Mouse (Mus musculus) heart, embryonic 12.5 days (tissue): ENCODE data around the gene C3. TPM values are rescaled to one million over a fixed set of nuclear protein-coding genes. Genes with fewer than 3 reads are reported as not detected.

Experiments
- ATAC-seq: fragments of 200-750 bp; cut with Nextera tagmentation; 2 replicates; pipeline ENCODE4 v1.8.0; 2017; ENCODE audit warnings: moderate TSS enrichment, moderate library complexity; ENCODE audit not compliant: insufficient number of reproducible peaks, low FRiP score
- H3K27ac ChIP-seq: fragments of 300-500 bp; sonication (generic); 2 replicates; pipeline ENCODE4 v1.5.1; 2016; ENCODE audit warnings: mild to moderate bottlenecking, moderate library complexity; ENCODE audit not compliant: poor library complexity, severe bottlenecking
- H3K27me3 ChIP-seq: fragments of 300-500 bp; sonication (generic); replicated peaks from 2 replicates; pipeline ENCODE4 v1.6.1; 2016; ENCODE audit warnings: mild to moderate bottlenecking, moderate library complexity
- H3K36me3 ChIP-seq: fragments of 300-500 bp; sonication (generic); 2 replicates; pipeline ENCODE4 v1.6.1; 2016; ENCODE audit warnings: mild to moderate bottlenecking, moderate library complexity
- H3K4me1 ChIP-seq: fragments of 300-500 bp; sonication (generic); replicated peaks from 2 replicates; pipeline ENCODE4 v1.6.1; 2016; ENCODE audit warnings: mild to moderate bottlenecking
- H3K4me2 ChIP-seq: fragments of 300-500 bp; sonication (generic); 2 replicates; pipeline ENCODE4 v1.6.1; 2016; ENCODE audit warnings: mild to moderate bottlenecking, moderate library complexity
- H3K4me3 ChIP-seq: fragments of 300-500 bp; sonication (generic); 2 replicates; pipeline ENCODE4 v1.5.1; 2016; ENCODE audit warnings: mild to moderate bottlenecking
- H3K9ac ChIP-seq: fragments of 300-500 bp; sonication (generic); 2 replicates; pipeline ENCODE4 v1.6.1; 2016; ENCODE audit warnings: mild to moderate bottlenecking, moderate library complexity
- H3K9me3 ChIP-seq: fragments of 300-500 bp; sonication (generic); replicated peaks from 2 replicates; pipeline ENCODE4 v1.6.1; 2016; ENCODE audit warnings: mild to moderate bottlenecking, moderate library complexity
- WGBS: fragments of 180-500 bp; shearing (Covaris S2); methylation state at CpG from one replicate; pipeline ENCODE4 v1.1.7; 2016; 5-methylcytosine and 5-hydroxymethylcytosine counted together
- polyA plus RNA-seq: library from polyadenylated mRNA; unstranded; fragments of >200 nt; fragmentation: Nextera tagmentation; extraction: Ambion mirVana; gene quantifications from 2 replicates; pipeline ENCODE4 v1.2.1, GENCODE M21; 2016

C3 gene
- polyA plus RNA-seq, 1 experiment from 2014 or later, result 2.6 TPM

DNA sequence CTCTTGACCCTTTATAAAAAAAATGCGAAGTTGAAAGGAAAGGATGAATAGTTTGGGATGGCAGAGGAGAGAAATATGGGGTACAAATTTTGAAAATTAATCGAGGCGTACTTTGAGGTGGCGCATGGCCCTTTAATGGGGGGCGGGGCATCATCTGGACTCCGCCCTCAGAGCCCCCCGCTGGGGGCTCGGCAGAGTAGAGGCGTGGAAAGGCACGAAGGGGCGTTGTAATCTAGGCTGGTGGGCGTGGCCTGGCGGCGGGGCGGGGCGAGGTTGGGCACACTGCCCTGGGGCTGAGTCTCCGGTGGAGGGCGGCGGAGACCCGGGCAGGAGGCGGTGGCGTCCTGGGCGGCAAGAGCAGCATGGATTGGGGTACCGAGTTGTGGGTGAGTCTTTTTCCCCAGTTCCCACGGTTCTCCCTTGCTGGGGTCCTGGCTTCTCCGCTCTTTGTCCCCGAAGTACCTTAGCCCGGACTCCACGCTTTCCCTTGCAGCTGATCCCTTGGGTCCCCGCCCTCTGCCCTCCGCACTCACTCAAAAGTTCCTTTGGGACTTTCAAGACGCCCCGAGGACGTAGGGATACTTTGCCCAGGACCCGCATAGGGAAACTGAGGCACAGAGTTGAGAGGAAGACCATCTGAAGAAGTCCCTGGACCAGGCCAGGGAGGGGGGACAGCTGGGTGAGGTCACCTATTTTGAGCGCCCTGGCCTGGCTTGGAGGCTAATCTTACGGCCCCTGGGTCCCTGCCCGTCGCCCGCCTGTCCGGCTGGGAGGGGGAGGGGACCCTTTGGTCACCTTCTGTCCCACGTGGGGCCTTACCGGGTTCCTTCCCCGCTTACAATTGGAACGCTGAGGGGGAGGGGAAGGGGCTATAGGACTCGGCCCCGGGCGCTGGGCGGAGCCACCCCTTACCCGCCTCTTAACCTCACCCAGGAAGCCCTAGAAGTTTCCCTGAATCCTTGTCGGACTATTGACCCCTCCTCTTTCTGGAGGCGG lies 21.5 kb upstream of the C3 start, which contains the start of gene Trip10:
Gene Trip10 (plus strand): TSS at position 270 of the 996 bp plus-strand sequence.
- under 1% methylated on average over 50 of the region's 52 CpGs for WGBS
- H3K27ac ChIP-seq, result peak within 1 kb of the TSS; percentile 87
- H3K4me2 ChIP-seq, result peak within 1 kb of the TSS; percentile 87
- ATAC-seq, result peak; percentile 78
- H3K4me3 ChIP-seq, result peak within 1 kb of the TSS; percentile 66
- H3K9me3 ChIP-seq, result no peaks in the 10 kb centered on the region
- H3K4me1 ChIP-seq, result peaks cover 17% of the 10 kb centered on the region
- peak within 1 kb of the TSS; percentile 80 for H3K9ac ChIP-seq
- H3K36me3 ChIP-seq, result peaks cover 24% of the 10 kb centered on the region
- no peaks in the 10 kb centered on the region for H3K27me3 ChIP-seq

DNA sequence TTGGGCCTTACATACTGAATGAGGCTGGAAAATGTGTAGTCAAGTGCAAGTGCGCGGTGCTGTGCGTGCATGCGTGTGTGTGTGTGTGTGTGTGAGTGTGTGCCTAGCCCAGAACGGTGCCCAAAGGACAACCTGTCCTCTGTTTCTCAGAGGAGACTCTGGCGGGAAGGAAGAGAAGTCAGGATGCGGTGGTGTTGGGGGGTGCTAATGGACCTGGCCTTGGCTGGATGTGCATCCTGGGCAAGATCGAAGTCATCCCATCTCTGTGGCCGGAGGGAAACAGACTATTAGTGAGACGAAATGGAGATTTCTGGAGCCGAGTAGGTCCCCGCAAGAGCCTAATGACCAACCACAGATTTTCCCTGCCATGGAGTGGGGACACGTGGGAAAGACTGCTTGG lies 20.8 kb upstream of the C3 start:
- H3K4me2 ChIP-seq, result peak overlapping the region; percentile 87
- peak overlapping the region; percentile 87 for H3K27ac ChIP-seq
- H3K4me1 ChIP-seq, result peaks cover 17% of the 10 kb centered on the region
- H3K9me3 ChIP-seq, result no peaks in the 10 kb centered on the region
- no peak for ATAC-seq
- WGBS, result 9% methylated on average over 13 of the region's 13 CpGs
- peak overlapping the region; percentile 66 for H3K4me3 ChIP-seq
- H3K9ac ChIP-seq, result peak overlapping the region; percentile 68
- H3K36me3 ChIP-seq, result peaks cover 24% of the 10 kb centered on the region
- H3K27me3 ChIP-seq, result no peaks in the 10 kb centered on the region

DNA sequence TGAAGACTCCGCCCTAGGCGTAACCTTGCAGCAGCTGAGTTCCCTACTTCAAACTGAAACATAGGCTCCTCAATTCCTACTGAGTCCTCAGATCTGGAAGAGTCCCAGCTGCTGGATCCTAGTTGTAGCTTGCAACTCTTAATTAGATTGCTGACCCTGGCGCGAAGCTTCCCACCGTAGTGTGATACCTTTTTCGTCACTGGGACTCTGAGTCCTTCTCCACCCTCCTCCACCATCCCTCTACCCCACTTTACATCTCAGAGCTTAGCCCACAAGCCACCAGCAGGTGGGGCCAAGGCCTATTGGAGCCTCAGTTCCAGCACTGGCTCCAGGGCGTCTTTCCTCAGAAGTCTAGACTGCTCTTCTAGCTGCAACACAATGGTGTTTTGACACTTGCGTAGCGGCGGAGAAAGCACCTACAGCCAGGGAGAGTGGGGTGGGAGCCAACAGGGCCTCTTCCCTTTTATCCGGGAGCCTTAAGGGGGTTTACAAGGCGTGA lies 20.3 kb upstream of the C3 start, which contains the start of gene Gpr108:
Gene Gpr108 (minus strand): TSS at position 246 of the 499 bp plus-strand sequence.
- Histone ChIP-seq H3K27ac (peak within 1 kb of the TSS; percentile 87), H3K4me2 (peak within 1 kb of the TSS; percentile 87), H3K36me3 (peaks cover 18% of the 10 kb centered on the region), H3K9me3 (no peaks in the 10 kb centered on the region), H3K9ac (peak within 1 kb of the TSS; percentile 68), H3K4me3 (peak within 1 kb of the TSS; percentile 66), H3K27me3 (no peaks in the 10 kb centered on the region), H3K4me1 (peaks cover 17% of the 10 kb centered on the region)
- ATAC-seq, result peak; percentile 73
- WGBS, result 2% methylated on average over 12 of the region's 12 CpGs

DNA sequence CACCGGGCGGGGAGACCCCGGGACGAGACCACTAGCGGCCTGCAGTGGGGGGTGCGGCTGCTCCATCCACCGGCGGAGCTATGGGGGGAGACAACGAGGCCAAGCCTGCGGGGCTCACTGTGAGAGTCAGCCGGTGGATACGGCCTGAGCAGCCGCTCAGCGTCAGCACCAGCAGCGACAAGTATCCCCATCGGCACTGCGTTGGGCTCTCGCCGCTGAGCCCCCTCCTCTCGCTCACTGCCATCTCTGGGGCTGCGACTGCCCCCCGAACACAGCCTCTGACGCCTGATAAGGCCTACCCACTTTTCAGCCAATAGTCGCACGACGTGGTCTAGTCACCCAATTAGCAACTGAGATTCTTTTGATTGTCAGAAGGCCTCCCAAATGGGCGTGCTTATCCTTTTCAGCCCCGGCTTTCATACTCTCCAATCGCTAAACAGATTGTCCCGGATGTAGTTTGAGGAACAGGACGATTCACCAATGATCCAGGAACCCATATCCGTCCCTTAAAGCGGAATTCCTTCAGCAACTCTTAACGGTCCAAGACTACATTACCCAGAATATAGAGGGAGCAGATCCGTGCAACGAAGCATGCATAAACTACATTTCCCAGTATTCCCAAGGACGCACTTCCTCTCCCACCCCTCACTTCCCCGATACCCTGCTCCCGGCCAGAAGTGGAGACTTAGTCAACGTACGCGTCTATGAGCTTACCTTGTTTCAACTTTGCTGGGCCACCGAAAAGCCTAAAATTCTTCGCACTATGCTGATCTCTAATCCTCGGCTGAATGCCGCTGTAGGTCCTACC lies 19.7 kb upstream of the C3 start:
- Histone ChIP-seq H3K9ac (peak overlapping the region; percentile 68), H3K36me3 (peaks cover 21% of the 10 kb centered on the region), H3K4me1 (peaks cover 17% of the 10 kb centered on the region), H3K27ac (peak overlapping the region; percentile 87), H3K4me3 (peak overlapping the region; percentile 66), H3K4me2 (peak overlapping the region; percentile 87), H3K9me3 (no peaks in the 10 kb centered on the region), H3K27me3 (no peaks in the 10 kb centered on the region)
- ATAC-seq, result peak; percentile 90
- WGBS, result under 1% methylated on average over 46 of the region's 46 CpGs

DNA sequence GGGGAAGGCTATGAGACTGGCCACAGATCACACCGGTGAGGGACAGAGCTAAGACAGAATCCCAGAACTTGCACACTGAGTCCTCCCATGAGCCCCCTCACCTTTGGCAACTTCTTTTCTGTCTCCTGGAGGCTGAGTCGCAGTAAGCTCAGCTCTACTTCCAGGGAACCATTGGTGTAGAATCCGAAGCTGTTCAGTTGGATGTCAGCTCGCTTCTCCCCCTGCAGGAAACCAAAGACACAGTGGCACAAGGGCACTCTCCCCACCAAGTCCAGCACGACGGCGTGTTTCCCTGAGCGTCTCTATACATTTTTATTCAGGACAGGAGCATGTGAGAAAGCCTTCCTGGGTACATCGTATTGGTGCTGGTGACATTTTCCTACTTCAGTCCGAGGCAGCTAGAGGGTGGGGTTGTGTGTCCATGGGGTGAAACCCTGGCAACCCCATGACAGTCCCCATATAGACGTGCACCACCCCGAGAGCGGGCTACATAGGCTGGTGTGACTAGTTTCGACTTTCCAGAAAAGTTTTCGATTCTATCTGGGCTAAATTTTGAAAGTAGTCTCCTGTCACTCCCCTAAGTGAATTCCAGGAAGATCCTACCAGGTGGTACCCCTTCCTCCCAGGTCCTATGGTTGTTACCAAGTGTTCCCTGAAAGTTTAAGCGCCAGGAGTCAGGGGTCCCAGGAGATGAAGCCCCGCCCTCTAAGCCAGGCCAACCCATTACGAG lies 18.9 kb upstream of the C3 start:
- WGBS, result 4% methylated on average over 18 of the region's 18 CpGs
- no peak for ATAC-seq

DNA sequence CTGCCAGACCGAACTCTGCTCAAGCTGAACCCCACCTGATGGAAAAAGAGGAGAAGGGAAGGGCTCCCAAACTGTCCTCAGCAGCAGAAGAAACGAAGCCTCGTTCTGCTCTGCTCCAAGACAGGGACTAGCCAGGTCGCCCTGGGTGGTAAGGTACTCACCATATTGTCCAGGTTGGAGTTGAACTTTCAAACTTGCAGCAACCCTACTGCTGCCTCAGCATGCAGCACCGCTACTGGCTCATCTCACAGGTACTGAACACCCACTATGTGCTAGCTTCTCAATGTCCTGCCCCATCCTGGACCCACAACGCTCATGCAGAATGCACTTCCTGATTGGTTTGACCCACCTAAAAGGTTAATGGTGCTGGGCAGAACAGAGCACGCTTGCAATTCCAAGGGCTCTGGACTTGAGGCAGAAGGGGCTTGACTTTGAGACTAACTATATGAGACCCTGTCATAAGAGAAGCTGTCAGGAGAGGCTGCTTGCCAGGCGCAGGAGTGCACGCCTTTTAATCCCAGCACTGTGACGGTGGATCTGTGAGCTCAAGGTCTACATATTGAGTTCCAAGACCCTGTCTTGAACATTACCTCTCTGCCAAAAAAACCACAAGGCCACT lies 17.5 kb upstream of the C3 start:
- no peak overlapping the region for H3K4me2 ChIP-seq
- ATAC-seq, result no peak
- H3K4me1 ChIP-seq, result peaks cover 11% of the 10 kb centered on the region
- no peaks in the 10 kb centered on the region for H3K27me3 ChIP-seq
- H3K4me3 ChIP-seq, result no peak overlapping the region
- 89% methylated on average over 10 of the region's 10 CpGs for WGBS
- no peak overlapping the region for H3K27ac ChIP-seq
- peaks cover 3% of the 10 kb centered on the region; the same call in 1 of the 2 replicates for H3K9me3 ChIP-seq
- H3K9ac ChIP-seq, result no peak overlapping the region
- H3K36me3 ChIP-seq, result peaks cover 34% of the 10 kb centered on the region

More for the DNA sequence above, 18.9 kb upstream of the C3 start:
- Histone ChIP-seq H3K4me1 (peaks cover 17% of the 10 kb centered on the region), H3K27ac (peak overlapping the region; percentile 77), H3K4me2 (peak overlapping the region; percentile 83), H3K4me3 (peak overlapping the region; percentile 66), H3K9me3 (no peaks in the 10 kb centered on the region), H3K9ac (peak overlapping the region; percentile 68), H3K36me3 (peaks cover 29% of the 10 kb centered on the region), H3K27me3 (no peaks in the 10 kb centered on the region)

DNA sequence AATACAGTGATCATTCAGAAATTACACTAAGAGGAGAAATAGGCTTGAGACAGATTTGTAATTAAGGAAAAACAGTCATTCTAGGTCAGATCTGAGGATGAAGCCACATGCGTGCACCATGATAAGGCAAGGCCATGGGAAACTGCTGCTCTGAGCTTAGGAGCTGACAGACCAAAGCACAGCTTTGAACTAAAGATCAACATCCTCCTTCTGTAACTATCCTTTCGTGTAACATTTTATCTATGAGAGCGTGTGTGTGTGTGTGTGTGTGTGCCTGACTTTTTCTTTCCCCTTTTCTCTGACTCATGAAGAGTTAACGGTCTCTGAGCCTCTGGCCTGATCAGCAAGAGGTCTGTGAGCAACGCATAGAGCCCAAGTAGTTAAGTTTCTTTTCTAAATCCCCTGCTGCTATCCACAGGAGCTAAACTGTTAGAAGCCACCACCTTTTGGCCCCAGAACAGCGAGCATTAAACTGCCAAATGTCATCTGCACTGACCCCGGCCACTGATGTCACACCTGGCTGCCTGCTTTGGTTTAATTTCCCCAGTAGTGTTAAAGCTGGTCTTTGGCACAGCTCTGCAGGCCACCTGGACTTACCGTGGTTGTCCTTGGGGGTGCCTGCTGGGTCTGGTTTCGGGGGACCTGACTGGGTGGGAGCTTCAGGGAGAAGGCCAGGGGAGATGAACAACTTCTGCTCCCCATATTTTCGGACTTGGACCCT lies 15.9 kb upstream of the C3 start:
- no peak overlapping the region for H3K9ac ChIP-seq
- no peak overlapping the region for H3K4me2 ChIP-seq
- H3K4me3 ChIP-seq, result no peak overlapping the region
- no peaks in the 10 kb centered on the region for H3K27me3 ChIP-seq
- no peak for ATAC-seq
- peaks cover 3% of the 10 kb centered on the region; the same call in 1 of the 2 replicates for H3K9me3 ChIP-seq
- H3K27ac ChIP-seq, result no peak overlapping the region
- WGBS, result 58% methylated on average over 10 of the region's 10 CpGs
- peaks cover 34% of the 10 kb centered on the region for H3K36me3 ChIP-seq
- peaks cover 10% of the 10 kb centered on the region for H3K4me1 ChIP-seq

DNA sequence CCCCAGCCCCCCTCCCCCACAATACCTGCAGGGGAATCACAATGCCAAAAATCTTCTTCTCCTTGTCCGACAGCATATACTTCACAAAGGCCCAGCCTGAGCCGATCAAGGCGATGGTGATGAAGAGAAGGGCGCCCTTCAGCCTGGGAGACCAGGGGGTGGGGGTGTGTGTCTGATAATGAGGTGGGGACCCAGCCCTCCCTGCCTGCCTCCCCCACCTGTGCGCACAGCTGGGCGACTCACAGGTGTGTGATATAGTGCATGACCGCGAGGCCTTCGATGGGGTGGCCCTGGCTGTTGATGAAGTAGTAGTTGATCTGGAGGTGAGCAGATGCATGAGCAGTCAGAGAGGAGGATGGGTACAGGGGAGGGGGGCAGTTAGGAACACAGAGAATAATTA lies 9.2 kb upstream of the C3 start:
- Histone ChIP-seq H3K4me1 (no peaks in the 10 kb centered on the region), H3K4me3 (no peak overlapping the region), H3K4me2 (no peak overlapping the region), H3K36me3 (peaks cover 49% of the 10 kb centered on the region), H3K9me3 (peaks cover 3% of the 10 kb centered on the region; the same call in 1 of the 2 replicates), H3K27me3 (0 out of 2 replicates have a peak, but pooled peaks cover 2% of the 10 kb centered on the region), H3K9ac (no peak overlapping the region), H3K27ac (no peak overlapping the region)
- 87% methylated on average over 9 of the region's 9 CpGs for WGBS
- ATAC-seq, result no peak

DNA sequence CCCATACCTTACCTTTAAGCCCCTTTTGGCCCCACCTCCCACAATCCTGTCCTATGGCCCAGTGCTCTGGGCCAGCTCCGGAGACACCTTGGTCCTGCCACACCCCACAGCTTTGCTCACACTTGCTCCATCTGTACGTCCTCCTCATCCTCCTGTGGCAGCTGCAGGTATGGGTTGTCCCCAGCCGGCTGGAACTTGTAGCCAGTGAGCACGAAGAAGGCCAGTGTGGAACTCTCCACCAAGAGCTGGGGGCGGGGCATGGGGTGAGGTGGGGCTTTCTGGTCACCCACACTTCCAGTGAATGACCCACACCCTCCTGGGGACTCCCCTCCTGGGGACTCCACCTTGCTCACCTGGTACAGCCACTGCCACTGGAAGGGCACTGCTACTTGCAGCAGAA lies 7.9 kb upstream of the C3 start:
- H3K4me2 ChIP-seq, result no peak overlapping the region
- no peaks in the 10 kb centered on the region for H3K9me3 ChIP-seq
- no peaks in the 10 kb centered on the region for H3K4me1 ChIP-seq
- peaks cover 41% of the 10 kb centered on the region for H3K36me3 ChIP-seq
- ATAC-seq, result peak; percentile 23; the same call in 1 of the 2 replicates
- H3K4me3 ChIP-seq, result no peak overlapping the region
- 0 out of 2 replicates have a peak, but pooled peaks cover 5% of the 10 kb centered on the region for H3K27me3 ChIP-seq
- no peak overlapping the region for H3K27ac ChIP-seq
- 85% methylated on average over 5 of the region's 5 CpGs for WGBS
- no peak overlapping the region for H3K9ac ChIP-seq
